Mouse (Mus musculus): ENCODE measurements at regions not wholly inside any gene's neighbourhood (a gene's known extent, or its start where the extent isn't known, plus 50 kb on each side); places are given as distances from the start of the nearest gene placed in this dataset.

DNA sequence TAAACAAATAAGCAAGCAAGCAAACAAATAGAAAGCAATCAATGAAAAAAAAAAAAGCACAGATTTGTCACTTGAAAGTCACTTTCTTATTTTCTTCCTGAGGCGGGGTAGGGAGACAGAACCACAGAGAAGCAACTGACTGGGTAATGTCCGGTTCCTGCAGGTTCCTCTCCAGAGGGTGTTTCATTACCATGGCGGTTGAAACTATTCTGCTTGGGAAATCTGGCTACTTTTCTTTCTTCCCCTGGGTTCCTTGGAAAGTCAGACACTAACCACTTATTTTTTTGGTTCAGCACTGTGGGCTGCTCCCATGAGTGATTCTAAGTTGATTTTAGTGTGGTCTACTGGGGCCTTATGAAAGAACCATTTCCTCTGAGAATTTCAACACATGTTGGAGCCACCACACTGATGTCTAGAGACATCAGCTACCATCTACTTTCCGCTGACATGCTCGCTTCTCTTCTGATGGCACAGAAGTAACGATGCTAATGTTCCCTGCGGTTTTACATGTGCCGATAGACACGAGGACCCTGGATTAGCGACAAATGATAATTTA, 124.3 kb upstream of the L3mbtl4 start:
- H3K4me1 ChIP-seq (ENCODE audit: control insufficient read depth, insufficient read depth, low read length) = no peaks in the 10 kb centered on the region
- H3K27ac ChIP-seq (ENCODE audit: low read depth, low read length) = no peak overlapping the region
- 90% methylated on average over 10 of the region's 10 CpGs for WGBS
- no peaks in the 10 kb centered on the region for H3K27me3 ChIP-seq (ENCODE audit: control insufficient read depth, insufficient read depth, low read length)
- ATAC-seq (ENCODE audit: low FRiP score) (no peak), DNase-seq (ENCODE audit: low spot score, missing footprints) (no peak)
- H3K9ac ChIP-seq (ENCODE audit: low read length) = no peak overlapping the region
- no peak overlapping the region for H3K4me3 ChIP-seq (ENCODE audit: low read depth, low read length)
- H3K36me3 ChIP-seq (ENCODE audit: control insufficient read depth, insufficient read depth, low read length) = no peaks in the 10 kb centered on the region
- H3K9me3 ChIP-seq (ENCODE audit: control insufficient read depth, low read length) = no peaks in the 10 kb centered on the region
- H3K4me2 ChIP-seq = no peak overlapping the region

DNA sequence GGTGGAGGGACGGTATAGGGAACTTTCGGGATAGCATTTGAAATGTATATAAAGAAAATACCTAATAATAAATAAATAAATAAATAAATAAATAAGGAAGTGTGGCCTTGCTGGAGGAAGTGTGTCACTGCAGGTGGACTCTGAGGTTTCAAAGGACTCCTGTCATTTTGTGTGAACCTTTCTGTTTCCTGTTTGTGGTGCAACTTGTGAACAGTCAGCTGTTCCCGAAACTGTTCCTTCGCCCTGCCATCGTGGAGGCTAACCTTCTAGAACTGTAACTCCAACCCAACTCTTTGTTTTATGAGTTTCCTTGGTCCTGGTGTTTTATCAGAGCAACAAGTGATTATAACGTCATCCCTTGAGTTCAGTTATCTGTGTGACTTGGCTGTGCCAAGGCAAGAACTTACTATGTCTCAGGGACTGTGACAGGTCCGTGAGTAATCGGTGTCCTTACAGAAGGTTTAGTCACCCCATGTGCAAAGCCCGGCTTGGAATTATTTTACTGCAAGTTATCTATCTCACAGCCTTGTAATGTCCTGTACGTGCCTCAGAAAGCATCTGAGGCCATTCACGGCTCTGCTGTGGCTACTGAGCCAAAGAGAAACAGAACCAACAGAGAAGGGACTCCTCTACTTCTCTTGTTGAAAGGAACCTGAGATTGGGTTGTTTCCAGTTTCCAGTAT, 121.0 kb upstream of the L3mbtl4 start:
- no peak overlapping the region for H3K9ac ChIP-seq (ENCODE audit: low read length)
- ATAC-seq (ENCODE audit: low FRiP score) = no peak
- no peaks in the 10 kb centered on the region for H3K36me3 ChIP-seq (ENCODE audit: control insufficient read depth, insufficient read depth, low read length)
- no peaks in the 10 kb centered on the region for H3K4me1 ChIP-seq (ENCODE audit: control insufficient read depth, insufficient read depth, low read length)
- no peak overlapping the region for H3K27ac ChIP-seq (ENCODE audit: low read depth, low read length)
- no peak overlapping the region for H3K4me2 ChIP-seq
- no peak for DNase-seq (ENCODE audit: low spot score, missing footprints)
- H3K27me3 ChIP-seq (ENCODE audit: control insufficient read depth, insufficient read depth, low read length) = no peaks in the 10 kb centered on the region
- no peaks in the 10 kb centered on the region for H3K9me3 ChIP-seq (ENCODE audit: control insufficient read depth, low read length)
- WGBS = 89% methylated on average over 11 of the region's 11 CpGs
- H3K4me3 ChIP-seq (ENCODE audit: low read depth, low read length) = no peak overlapping the region

DNA sequence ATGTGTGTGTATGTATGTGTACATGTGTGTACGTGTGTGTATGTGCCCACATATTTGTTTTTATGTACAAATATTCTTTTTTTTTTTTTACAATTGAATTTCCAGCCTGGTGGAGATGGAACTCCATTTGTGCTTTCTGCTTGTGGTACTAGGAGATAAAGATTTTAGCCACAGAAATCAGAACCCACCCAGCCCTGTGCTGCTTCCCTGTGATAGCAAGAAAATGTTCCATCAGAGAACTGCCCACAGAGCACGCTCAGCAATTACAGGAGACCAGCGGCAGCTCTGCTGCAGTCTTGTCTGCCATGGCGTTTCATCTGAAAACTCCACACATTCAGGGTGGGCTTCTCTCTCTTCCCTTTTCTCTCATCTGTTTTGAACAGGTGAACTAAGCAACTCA, 118.7 kb upstream of the L3mbtl4 start:
- no peaks in the 10 kb centered on the region for H3K9me3 ChIP-seq (ENCODE audit: control insufficient read depth, low read length)
- H3K4me3 ChIP-seq (ENCODE audit: low read depth, low read length) = no peak overlapping the region
- no peak overlapping the region for H3K4me2 ChIP-seq
- WGBS = 87% methylated on average over 4 of the region's 4 CpGs
- ATAC-seq (ENCODE audit: low FRiP score) = no peak
- no peak overlapping the region for H3K9ac ChIP-seq (ENCODE audit: low read length)
- no peaks in the 10 kb centered on the region for H3K4me1 ChIP-seq (ENCODE audit: control insufficient read depth, insufficient read depth, low read length)
- DNase-seq (ENCODE audit: low spot score, missing footprints) = no peak
- no peak overlapping the region for H3K27ac ChIP-seq (ENCODE audit: low read depth, low read length)
- H3K36me3 ChIP-seq (ENCODE audit: control insufficient read depth, insufficient read depth, low read length) = no peaks in the 10 kb centered on the region
- H3K27me3 ChIP-seq (ENCODE audit: control insufficient read depth, insufficient read depth, low read length) = no peaks in the 10 kb centered on the region

DNA sequence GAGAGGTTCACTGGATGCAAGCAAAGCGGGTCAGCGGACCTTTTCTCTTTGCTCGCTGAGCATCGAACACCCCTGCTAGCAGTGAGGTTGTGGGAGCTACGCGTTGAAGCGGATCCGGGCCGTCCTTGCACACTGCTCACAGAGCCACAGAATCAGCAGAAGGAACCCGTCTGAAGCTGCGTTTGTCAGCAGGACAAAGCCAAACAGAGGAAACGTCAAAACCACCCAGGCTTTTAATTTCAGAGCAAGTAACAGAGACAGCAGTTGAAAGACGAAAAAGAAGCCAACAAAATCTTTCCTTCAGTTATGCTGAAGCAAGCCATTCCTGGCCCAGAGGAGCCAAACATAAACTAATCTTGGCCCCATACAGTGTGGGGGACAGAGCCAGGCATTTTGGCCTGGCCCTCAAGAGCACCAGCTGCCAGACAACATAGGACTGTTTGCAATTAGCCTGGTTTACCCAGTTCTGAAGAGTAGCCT, 115.4 kb upstream of the L3mbtl4 start:
- peak; percentile 89 for DNase-seq (ENCODE audit: low spot score, missing footprints)
- Histone ChIP-seq H3K36me3 (ENCODE audit: control insufficient read depth, insufficient read depth, low read length) (no peaks in the 10 kb centered on the region), H3K4me3 (ENCODE audit: low read depth, low read length) (no peak overlapping the region), H3K27me3 (ENCODE audit: control insufficient read depth, insufficient read depth, low read length) (no peaks in the 10 kb centered on the region), H3K4me2 (no peak overlapping the region), H3K27ac (ENCODE audit: low read depth, low read length) (no peak overlapping the region), H3K9me3 (ENCODE audit: control insufficient read depth, low read length) (no peaks in the 10 kb centered on the region), H3K9ac (ENCODE audit: low read length) (no peak overlapping the region), H3K4me1 (ENCODE audit: control insufficient read depth, insufficient read depth, low read length) (no peaks in the 10 kb centered on the region)
- WGBS = 11% methylated on average over 13 of the region's 13 CpGs
- ATAC-seq (ENCODE audit: low FRiP score) = 0 out of 2 replicates have a peak, but pooled peaks have one; percentile 46

DNA sequence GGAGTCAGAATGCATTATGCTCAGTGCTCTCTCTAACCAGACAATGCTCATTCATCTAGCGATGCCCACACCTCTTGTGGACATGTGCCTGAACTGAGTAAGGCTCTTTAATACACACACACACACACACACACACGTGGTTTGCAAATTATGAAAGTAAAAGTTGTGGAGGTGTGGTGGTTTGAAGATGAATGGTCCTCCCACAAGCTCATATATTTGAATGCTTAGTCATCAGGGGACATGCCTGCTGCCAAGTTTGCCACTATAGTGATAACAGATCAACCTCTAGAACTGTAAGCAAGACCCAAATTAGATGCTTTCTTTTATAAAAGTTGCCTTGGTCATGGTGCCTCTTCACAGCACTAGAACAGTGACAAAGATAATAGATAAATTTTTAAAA, 112.5 kb upstream of the L3mbtl4 start:
- Histone ChIP-seq H3K27ac (ENCODE audit: low read depth, low read length) (no peak overlapping the region), H3K9me3 (ENCODE audit: control insufficient read depth, low read length) (no peaks in the 10 kb centered on the region), H3K4me1 (ENCODE audit: control insufficient read depth, insufficient read depth, low read length) (no peaks in the 10 kb centered on the region), H3K27me3 (ENCODE audit: control insufficient read depth, insufficient read depth, low read length) (no peaks in the 10 kb centered on the region), H3K4me2 (no peak overlapping the region), H3K9ac (ENCODE audit: low read length) (no peak overlapping the region), H3K4me3 (ENCODE audit: low read depth, low read length) (no peak overlapping the region), H3K36me3 (ENCODE audit: control insufficient read depth, insufficient read depth, low read length) (no peaks in the 10 kb centered on the region)
- WGBS = 81% methylated on average over 2 of the region's 2 CpGs
- ATAC-seq (ENCODE audit: low FRiP score) (no peak), DNase-seq (ENCODE audit: low spot score, missing footprints) (no peak)

DNA sequence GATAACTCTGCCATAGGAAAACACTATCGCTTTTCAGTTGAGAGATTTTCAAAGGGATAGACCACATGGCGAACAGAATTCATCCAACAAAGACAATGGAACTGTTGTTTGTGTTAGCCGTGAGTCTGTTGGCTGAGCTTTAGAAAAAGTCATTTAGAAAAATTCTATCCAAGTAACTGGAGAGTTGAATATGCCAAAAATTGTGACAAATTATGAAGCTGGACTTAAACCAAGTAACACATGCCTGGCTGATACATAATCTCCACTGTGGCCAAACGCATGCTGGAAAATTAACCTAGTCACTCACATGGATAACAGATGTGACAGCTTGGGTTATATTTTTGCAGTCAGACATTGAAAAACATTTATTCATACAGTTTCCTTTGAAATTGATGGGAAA, 110.1 kb upstream of the L3mbtl4 start:
- H3K4me1 ChIP-seq (ENCODE audit: control insufficient read depth, insufficient read depth, low read length) = no peaks in the 10 kb centered on the region
- 73% methylated on average over 4 of the region's 4 CpGs for WGBS
- ATAC-seq (ENCODE audit: low FRiP score) = no peak
- H3K9me3 ChIP-seq (ENCODE audit: control insufficient read depth, low read length) = no peaks in the 10 kb centered on the region
- H3K36me3 ChIP-seq (ENCODE audit: control insufficient read depth, insufficient read depth, low read length) = no peaks in the 10 kb centered on the region
- no peak overlapping the region for H3K4me3 ChIP-seq (ENCODE audit: low read depth, low read length)
- H3K27me3 ChIP-seq (ENCODE audit: control insufficient read depth, insufficient read depth, low read length) = no peaks in the 10 kb centered on the region
- H3K27ac ChIP-seq (ENCODE audit: low read depth, low read length) = no peak overlapping the region
- no peak overlapping the region for H3K9ac ChIP-seq (ENCODE audit: low read length)
- no peak overlapping the region for H3K4me2 ChIP-seq
- no peak for DNase-seq (ENCODE audit: low spot score, missing footprints)

DNA sequence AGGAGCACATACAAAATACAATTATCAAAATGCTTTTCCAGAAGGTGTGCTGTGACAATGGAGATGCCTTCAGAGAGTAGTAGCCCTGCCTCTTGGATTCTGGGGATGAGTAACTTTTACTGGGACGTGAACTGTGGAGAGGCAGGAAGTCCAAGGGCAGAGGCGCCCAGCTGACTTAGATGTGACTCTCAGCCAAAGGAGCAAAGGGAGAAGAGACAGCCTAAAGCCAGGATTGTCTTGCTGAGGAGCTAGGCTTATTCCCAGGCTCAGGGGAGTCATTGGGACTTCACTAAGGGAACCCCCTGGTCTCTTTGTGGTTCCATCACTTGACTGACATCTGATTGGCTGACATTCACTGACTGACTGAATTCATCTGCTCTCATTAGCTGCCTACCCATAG, 108.9 kb upstream of the L3mbtl4 start:
- Histone ChIP-seq H3K4me2 (no peak overlapping the region), H3K27ac (ENCODE audit: low read depth, low read length) (no peak overlapping the region), H3K9ac (ENCODE audit: low read length) (no peak overlapping the region), H3K4me3 (ENCODE audit: low read depth, low read length) (no peak overlapping the region), H3K4me1 (ENCODE audit: control insufficient read depth, insufficient read depth, low read length) (no peaks in the 10 kb centered on the region), H3K9me3 (ENCODE audit: control insufficient read depth, low read length) (no peaks in the 10 kb centered on the region), H3K27me3 (ENCODE audit: control insufficient read depth, insufficient read depth, low read length) (no peaks in the 10 kb centered on the region), H3K36me3 (ENCODE audit: control insufficient read depth, insufficient read depth, low read length) (no peaks in the 10 kb centered on the region)
- DNase-seq (ENCODE audit: low spot score, missing footprints) (peak; percentile 79), ATAC-seq (ENCODE audit: low FRiP score) (no peak)
- 78% methylated on average over 2 of the region's 2 CpGs for WGBS

DNA sequence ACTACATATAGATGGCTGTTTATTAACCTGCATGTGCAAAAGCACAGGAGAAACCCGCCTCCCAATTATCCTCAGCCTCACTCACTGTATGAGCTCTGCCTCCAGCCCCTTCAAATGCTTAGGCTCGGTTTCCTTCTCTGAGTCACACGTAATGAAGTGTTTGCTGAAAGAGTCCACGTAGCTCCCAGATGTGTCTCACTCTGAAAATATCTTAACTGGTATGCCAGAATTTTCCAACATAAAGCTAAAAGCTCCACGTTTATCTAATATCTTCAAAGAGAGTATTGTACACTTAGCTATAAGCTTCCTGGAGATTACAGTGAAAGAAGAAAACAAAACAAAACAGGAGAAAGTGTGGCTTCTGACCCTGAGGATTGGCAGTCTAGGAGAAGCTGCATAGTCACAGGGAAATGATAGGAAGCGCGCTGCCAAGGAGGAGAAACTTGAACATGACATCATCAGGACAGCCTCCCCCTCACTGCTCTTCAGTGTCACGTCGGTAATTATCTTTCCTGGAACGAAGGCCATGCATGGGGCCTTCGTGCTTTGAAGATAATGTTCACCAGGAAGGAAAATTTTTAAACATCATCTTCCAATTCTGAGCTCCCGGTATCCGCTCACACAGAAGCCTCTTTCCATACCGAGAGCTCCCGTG, 108.3 kb upstream of the L3mbtl4 start:
- ATAC-seq (ENCODE audit: low FRiP score) (no peak), DNase-seq (ENCODE audit: low spot score, missing footprints) (peak; percentile 77)
- Histone ChIP-seq H3K4me2 (no peak overlapping the region), H3K4me1 (ENCODE audit: control insufficient read depth, insufficient read depth, low read length) (no peaks in the 10 kb centered on the region), H3K9me3 (ENCODE audit: control insufficient read depth, low read length) (no peaks in the 10 kb centered on the region), H3K9ac (ENCODE audit: low read length) (no peak overlapping the region), H3K27me3 (ENCODE audit: control insufficient read depth, insufficient read depth, low read length) (no peaks in the 10 kb centered on the region), H3K36me3 (ENCODE audit: control insufficient read depth, insufficient read depth, low read length) (no peaks in the 10 kb centered on the region), H3K4me3 (ENCODE audit: low read depth, low read length) (no peak overlapping the region), H3K27ac (ENCODE audit: low read depth, low read length) (no peak overlapping the region)
- WGBS = 76% methylated on average over 15 of the region's 15 CpGs

DNA sequence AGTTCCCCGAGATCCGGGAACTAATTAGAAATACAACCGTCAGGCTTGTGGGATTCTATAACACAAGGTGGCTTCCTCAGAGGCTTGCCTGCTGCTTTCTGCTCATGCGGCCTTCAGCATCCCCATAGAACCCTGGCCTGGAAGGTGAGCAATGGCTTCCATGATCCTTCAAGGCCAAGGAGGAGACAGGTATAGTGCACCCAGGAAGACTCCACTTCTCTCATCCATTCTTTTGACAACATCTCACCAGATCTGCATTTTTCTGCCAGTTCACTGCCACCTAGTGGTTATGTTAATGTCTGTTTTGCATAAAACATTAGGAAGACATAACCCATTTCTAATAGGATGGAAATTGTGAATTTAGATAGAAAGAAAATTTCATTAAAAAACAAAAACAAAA, 107.2 kb upstream of the L3mbtl4 start:
- WGBS = 87% methylated on average over 4 of the region's 4 CpGs
- Histone ChIP-seq H3K27me3 (ENCODE audit: control insufficient read depth, insufficient read depth, low read length) (no peaks in the 10 kb centered on the region), H3K4me1 (ENCODE audit: control insufficient read depth, insufficient read depth, low read length) (no peaks in the 10 kb centered on the region), H3K36me3 (ENCODE audit: control insufficient read depth, insufficient read depth, low read length) (no peaks in the 10 kb centered on the region), H3K4me2 (no peak overlapping the region), H3K9me3 (ENCODE audit: control insufficient read depth, low read length) (no peaks in the 10 kb centered on the region), H3K27ac (ENCODE audit: low read depth, low read length) (no peak overlapping the region), H3K9ac (ENCODE audit: low read length) (no peak overlapping the region), H3K4me3 (ENCODE audit: low read depth, low read length) (no peak overlapping the region)
- DNase-seq (ENCODE audit: low spot score, missing footprints) (peak; percentile 81), ATAC-seq (ENCODE audit: low FRiP score) (no peak)
